Mouse (Mus musculus): ENCODE data around the gene Gm10300. TPM values are rescaled to one million over a fixed set of nuclear protein-coding genes. Genes with fewer than 3 reads are reported as not detected.

The Gm10300 gene
- total RNA-seq, 2 experiments from 2014 or later = not detected

Other genes with a start within 250 kb of the Gm10300 start
- 10 to 100 TPM; 44.0 to 54.1 TPM for gene Ptpru, start 236.4 kb upstream of the Gm10300 start, total RNA-seq (2021)
- gene Mecr, start 231.2 kb upstream of the Gm10300 start, total RNA-seq (2021) = 10 to 100 TPM; 36.9 to 38.2 TPM
- 10 to 100 TPM; 87.7 to 90.4 TPM for gene Srsf4, start 201.1 kb upstream of the Gm10300 start, total RNA-seq (2021)
- gene Tmem200b, start 152.9 kb upstream of the Gm10300 start, total RNA-seq (2021) = 1 to 10 TPM; 1.2 to 1.6 TPM
- 10 to 100 TPM; 70.2 to 77.8 TPM for gene Epb41, start 624 bp downstream of the Gm10300 start, total RNA-seq (2021)
- gene Oprd1, start 69.8 kb downstream of the Gm10300 start, total RNA-seq (2021) = 1 to 10 TPM; 3.7 to 4.6 TPM
- gene Ythdf2, start 137.6 kb downstream of the Gm10300 start, total RNA-seq (2021) = 10 to 100 TPM; 69.2 to 70.6 TPM
- 10 to 100 TPM; 35.2 to 36.0 TPM for gene Gmeb1, start 186.9 kb downstream of the Gm10300 start, total RNA-seq (2021)
- 10 to 100 TPM; 16.8 to 19.1 TPM for gene Taf12, start 199.7 kb downstream of the Gm10300 start, total RNA-seq (2021)
- 1 to 10 TPM; 1.4 to 2.1 TPM for gene Rab42, start 228.7 kb downstream of the Gm10300 start, total RNA-seq (2021)

All from left cerebral cortex, postnatal 4 days (tissue).